Comparison of ENCODE assay signal across 8 mouse cellular contexts in the genomic region with DNA sequence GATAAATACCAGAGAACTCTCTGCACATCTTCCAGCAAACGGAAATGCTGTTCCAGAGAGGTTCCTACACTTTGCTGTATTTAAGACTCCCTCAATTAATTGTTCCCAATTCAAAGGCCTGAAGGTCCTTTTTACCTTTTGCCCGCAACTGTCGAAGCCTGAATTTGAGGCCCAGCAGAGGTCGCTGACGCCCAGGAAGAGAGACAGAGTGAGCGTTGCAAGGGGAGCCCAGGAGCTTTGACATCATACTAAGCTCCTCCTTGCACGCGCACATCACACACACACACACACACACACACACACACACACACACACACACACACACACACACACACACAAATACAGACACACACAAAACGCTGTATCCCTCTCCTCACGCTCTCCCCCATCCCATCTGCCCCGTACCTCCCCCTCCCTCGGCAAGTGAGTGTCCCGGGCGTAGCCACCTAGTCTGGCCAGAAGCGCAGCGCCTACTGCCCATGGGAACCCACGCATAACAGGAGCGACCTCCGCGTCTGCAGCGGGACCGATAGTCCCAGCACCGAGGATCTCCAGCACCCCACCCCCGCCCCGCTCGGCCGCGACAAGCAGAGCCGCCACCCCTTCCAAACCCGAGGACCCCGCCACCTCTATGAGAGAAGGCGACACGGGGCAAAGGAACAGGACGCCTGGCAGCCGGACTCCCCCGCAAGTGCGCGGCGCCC. TPM values are rescaled to one million over a fixed set of nuclear protein-coding genes. Genes with fewer than 3 reads are reported as not detected.
DNase-seq lines count a peak whose midpoint lies in the region; ATAC-seq lines count a peak whose summit lies in the region.

A gene (plus strand): TSS at position 316 of the 704 bp plus-strand sequence.

- H3K27me3 ChIP-seq in intestine, embryonic 15.5 days (replicated peaks) = no peaks in the 10 kb centered on the region

- peak within 1 kb of the TSS; percentile 81 for H3K4me3 ChIP-seq in intestine, embryonic 15.5 days (replicated peaks)

- peak within 1 kb of the TSS; percentile 87 for H3K4me2 ChIP-seq in intestine, embryonic 15.5 days (replicated peaks)

- H3K9ac ChIP-seq in intestine, embryonic 15.5 days = peak within 1 kb of the TSS; percentile 79

- peak within 1 kb of the TSS; percentile 72 for H3K27ac ChIP-seq in intestine, embryonic 15.5 days

- H3K36me3 ChIP-seq in intestine, embryonic 15.5 days = no peaks in the 10 kb centered on the region

- intact Hi-C loops in left cerebral cortex, postnatal 14 days (cut with DNase I) = loop anchor here (1.0 kb wide), 1 partner anchor 226 kb away; no protein-coding TSS in a partner anchor

- H3K9me3 ChIP-seq in intestine, embryonic 15.5 days = no peaks in the 10 kb centered on the region

- peak; percentile 90 for DNase-seq in adipocyte (ENCODE audit: low spot score)
- peak; percentile 69 for DNase-seq in gastrocnemius, postnatal 25 days
- peak; percentile 88 to 89 for DNase-seq in left cerebral cortex, postnatal 14 days (ENCODE audit: low spot score in 2 of 2)
- peak; percentile 84 for DNase-seq in right cerebral cortex, postnatal 14 days
- DNase-seq in urinary bladder, postnatal 4 days (ENCODE audit: low spot score in 2 of 2) = peak; percentile 74 to 83

- 0 out of 2 replicates have a peak, but pooled peaks cover 4% of the 10 kb centered on the region for H3K4me1 ChIP-seq in intestine, embryonic 15.5 days (replicated peaks)

- WGBS in intestine, embryonic 15.5 days = under 1% methylated on average over 37 of the region's 39 CpGs

- peak; percentile 76 for ATAC-seq in common myeloid progenitor, adult 5-6 weeks (replicated peaks; ENCODE audit: low read depth, poor library complexity, severe bottlenecking)
- peak; percentile 86 for ATAC-seq in intestine, embryonic 15.5 days
- ATAC-seq in megakaryocyte-erythroid progenitor cell, adult 5-6 weeks (replicated peaks; ENCODE audit: low FRiP score, low TSS enrichment, poor library complexity, severe bottlenecking) = peak; percentile 77

RNA-seq across cellular contexts. Expression of the gene that starts here (rescaled TPM):
- 3.3 and 6.1 TPM in 2 replicates for total RNA-seq in common myeloid progenitor, adult 5-6 weeks (2017)
- total RNA-seq in gastrocnemius, postnatal 25 days (2021) = 10 to 100 TPM; 17.1 to 19.5 TPM
- polyA plus RNA-seq in intestine, embryonic 15.5 days (2015; fragmentation: Nextera tagmentation; extraction: Ambion mirVana) = 1.0 and 1.2 TPM in 2 replicates
- 10 to 100 TPM; 33.0 to 35.0 TPM for total RNA-seq in left cerebral cortex, postnatal 14 days (2021)
- total RNA-seq in megakaryocyte-erythroid progenitor cell, adult 5-6 weeks (2014; fragmentation: Nextera tagmentation) = 0.32 TPM in 1 of 2 replicates, not detected in the other
- 0.42 and 0.69 TPM in 2 replicates for total RNA-seq in megakaryocyte-erythroid progenitor cell, adult 5-6 weeks (2017)

Comparison
In these comparisons a context has a peak if more than half of its experiments do, and no peak if none do; other contexts are left out.
1. Peak in every context shown above with its lines: DNase-seq, ATAC-seq, H3K4me3 ChIP-seq and H3K27ac ChIP-seq.
2. Peak in ATAC-seq in megakaryocyte-erythroid progenitor cell, adult 5-6 weeks; RNA of the gene not detected or under 1 TPM.